Mouse (Mus musculus): ENCODE data around the gene Col12a1.

DNA sequence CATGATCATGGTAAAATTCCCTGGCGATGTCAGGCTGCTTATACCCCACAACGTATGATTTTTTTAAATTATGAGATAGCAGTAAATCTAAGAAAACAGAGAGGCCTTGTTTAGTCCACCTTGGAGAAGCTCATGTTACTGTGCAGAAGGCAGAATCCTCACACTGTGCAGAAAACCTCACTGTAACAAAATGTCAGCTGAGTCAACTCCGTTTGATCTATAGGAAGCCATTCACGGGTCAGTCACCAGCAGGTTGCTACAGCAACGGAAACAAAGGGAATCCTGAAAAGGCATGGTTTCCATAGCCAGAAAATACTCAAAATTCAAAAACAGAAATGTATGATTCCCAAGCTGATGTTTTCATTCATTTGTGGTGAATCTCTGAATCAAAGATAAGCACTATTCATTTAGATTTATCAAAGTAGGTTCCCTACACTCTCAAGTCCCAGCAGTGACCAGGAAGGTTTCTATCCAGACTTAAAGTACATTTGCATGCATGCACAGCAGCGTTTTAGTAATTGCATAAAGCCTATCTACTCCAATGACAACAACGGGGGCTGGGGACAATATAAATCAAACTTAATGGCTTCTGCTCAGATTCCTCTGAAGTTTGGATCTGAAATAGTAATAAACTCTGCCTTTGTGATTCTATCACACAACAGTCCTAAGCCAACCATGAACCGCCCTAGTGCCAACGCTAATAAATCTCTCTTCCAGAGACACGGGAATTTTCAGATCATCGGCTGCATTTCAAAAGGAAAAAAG is 28.7 kb downstream of the Col12a1 start:
- no peak for TF ChIP-seq POLR2A (IDR thresholded peaks at IDR 0.05; ENCODE audit: borderline replicate concordance, extremely low read depth, insufficient read depth, insufficient read length, poor library complexity, severe bottlenecking)
- no peak for TF ChIP-seq CTCF (IDR thresholded peaks at IDR 0.05; ENCODE audit: borderline replicate concordance, extremely low read depth, insufficient read depth, insufficient read length)

Measured in brain, embryonic 14.5 days (tissue).